Mouse (Mus musculus) lung, embryonic 14.5 days (tissue): ENCODE measurements around the gene Lmtk2. TPM values are rescaled to one million over a fixed set of nuclear protein-coding genes. Genes with fewer than 3 reads are reported as not detected.

ENCODE experiments used
- ATAC-seq: fragments of 200-750 bp; cut with Nextera tagmentation; 2 replicates; pipeline ENCODE4 v1.8.0; 2017; ENCODE audit warnings: mild to moderate bottlenecking, moderate TSS enrichment, moderate library complexity; ENCODE audit not compliant: insufficient read depth
- DNase-seq: peaks from one replicate; pipeline ENCODE4 v3.0.0-alpha.2; 2015
- H3K27ac ChIP-seq: fragments of 300-500 bp; sonication (generic); 2 replicates; pipeline ENCODE4 v1.5.1; 2014; ENCODE audit warnings: low read depth, mild to moderate bottlenecking, moderate library complexity
- H3K27me3 ChIP-seq: fragments of 300-500 bp; sonication (generic); 2 replicates; pipeline ENCODE4 v1.6.1; 2014; ENCODE audit warnings: low read length, control low read depth; ENCODE audit not compliant: insufficient read depth
- H3K36me3 ChIP-seq: fragments of 300-500 bp; sonication (generic); 2 replicates; pipeline ENCODE4 v1.6.1; 2014; ENCODE audit warnings: control low read depth; ENCODE audit not compliant: insufficient read depth
- H3K4me1 ChIP-seq: fragments of 300-500 bp; sonication (generic); 2 replicates; pipeline ENCODE4 v1.6.1; 2014; ENCODE audit warnings: antibody characterized with exemption, control low read depth; ENCODE audit not compliant: insufficient read depth
- H3K4me2 ChIP-seq: fragments of 300-500 bp; sonication (generic); 2 replicates; pipeline ENCODE4 v1.6.1; 2014; ENCODE audit warnings: mild to moderate bottlenecking
- H3K4me3 ChIP-seq: fragments of 300-500 bp; sonication (generic); 2 replicates; pipeline ENCODE4 v1.5.1; 2014; ENCODE audit warnings: low read depth, low read length
- H3K9ac ChIP-seq: fragments of 300-500 bp; sonication (generic); 2 replicates; pipeline ENCODE4 v1.6.1; 2014
- H3K9me3 ChIP-seq: fragments of 300-500 bp; sonication (generic); 2 replicates; pipeline ENCODE4 v1.6.1; 2016; ENCODE audit warnings: low read depth, low read length, control low read depth
- CTCF ChIP-seq: IDR thresholded peaks from 2 replicates; pipeline ENCODE4 v1.5.1; 2016; ENCODE audit warnings: antibody characterized with exemption, low read depth
- WGBS: fragments of 180-500 bp; shearing (Covaris S2); extraction: QIAGEN DNeasy Blood & Tissue Kit; methylation state at CpG from one replicate; pipeline ENCODE4 v1.1.7; 2014; 5-methylcytosine and 5-hydroxymethylcytosine counted together
- polyA plus RNA-seq: library from polyadenylated mRNA; unstranded; fragments of >200 nt; fragmentation: Nextera tagmentation; extraction: Ambion mirVana; gene quantifications from 2 replicates; pipeline ENCODE4 v1.2.1, GENCODE M21; 2014

Gene Lmtk2
- polyA plus RNA-seq, 1 experiment from 2014 or later: 5.3 TPM

DNA sequence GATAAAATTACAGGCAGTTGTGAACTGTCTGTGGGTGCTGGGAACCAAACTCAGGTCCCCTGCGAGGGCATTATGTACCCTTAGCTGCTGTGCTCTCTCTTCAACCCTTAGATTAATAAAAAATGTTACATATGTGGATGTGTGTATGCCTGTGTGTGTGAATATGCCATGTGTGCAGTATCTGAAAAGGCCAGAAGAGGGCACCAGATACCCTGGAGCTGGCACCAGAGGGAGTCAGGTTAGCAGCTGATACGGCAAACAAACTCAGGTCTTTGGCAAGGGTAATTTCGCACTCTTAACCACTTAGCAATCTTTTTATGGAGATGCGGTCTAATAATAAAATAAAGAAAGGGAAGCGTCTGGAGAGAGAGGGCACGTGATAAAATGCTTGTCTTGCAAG lies 102.2 kb downstream of the Lmtk2 start:
- no peaks in the 10 kb centered on the region for H3K27me3 ChIP-seq

GRCm38 (mm10) chr5:144203398-144203959 lies 103.2 kb downstream of the Lmtk2 start:
- ATAC-seq (no peak), DNase-seq (no peak)
- no peak for TF ChIP-seq CTCF
- Histone ChIP-seq H3K9ac (no peak overlapping the region), H3K4me2 (no peak overlapping the region), H3K27me3 (no peaks in the 10 kb centered on the region), H3K9me3 (no peaks in the 10 kb centered on the region), H3K4me1 (no peaks in the 10 kb centered on the region), H3K27ac (no peak overlapping the region), H3K36me3 (peaks cover 40% of the 10 kb centered on the region), H3K4me3 (no peak overlapping the region)
- 88% methylated on average over 10 of the region's 10 CpGs for WGBS

More for the DNA sequence above, 102.2 kb downstream of the Lmtk2 start:
- no peak overlapping the region for H3K4me2 ChIP-seq
- DNase-seq (no peak), ATAC-seq (no peak)
- 93% methylated on average over 6 of the region's 6 CpGs for WGBS
- no peaks in the 10 kb centered on the region for H3K9me3 ChIP-seq
- no peak overlapping the region for H3K4me3 ChIP-seq
- H3K27ac ChIP-seq: no peak overlapping the region
- peak; percentile 36; the same call in 1 of the 2 replicates for TF ChIP-seq CTCF
- H3K36me3 ChIP-seq: peaks cover 35% of the 10 kb centered on the region
- H3K9ac ChIP-seq: no peak overlapping the region
- no peaks in the 10 kb centered on the region for H3K4me1 ChIP-seq

- Histone ChIP-seq H3K4me2 (no peak overlapping the region), H3K4me1 (no peaks in the 10 kb centered on the region), H3K4me3 (no peak overlapping the region), H3K9me3 (no peaks in the 10 kb centered on the region), H3K27ac (no peak overlapping the region), H3K36me3 (peaks cover 43% of the 10 kb centered on the region), H3K9ac (no peak overlapping the region), H3K27me3 (no peaks in the 10 kb centered on the region)
- 84% methylated on average over 12 of the region's 12 CpGs for WGBS
- no peak for TF ChIP-seq CTCF
- DNase-seq (no peak), ATAC-seq (no peak)
Measured at GRCm38 (mm10) chr5:144204303-144204702, 104.1 kb downstream of the Lmtk2 start.

DNA sequence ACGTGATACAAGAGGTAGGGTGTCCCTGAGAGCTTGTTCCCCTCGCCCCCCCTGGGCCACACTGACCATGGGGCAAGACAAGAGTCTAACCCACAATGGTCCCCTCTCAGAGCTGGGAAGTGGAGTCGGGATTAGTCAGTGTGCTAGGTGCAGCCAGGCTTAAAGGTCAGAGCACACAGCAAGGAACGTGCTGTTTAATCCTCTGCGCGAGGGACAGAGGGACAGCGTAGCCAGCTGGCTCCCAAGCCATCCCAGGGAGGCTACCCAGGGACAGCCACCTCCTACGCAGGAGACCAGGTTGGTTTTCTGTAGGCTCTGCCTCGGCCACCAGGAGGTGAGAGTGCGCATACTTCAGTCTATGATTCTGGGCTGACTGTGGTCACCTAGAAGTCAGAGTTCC lies 104.7 kb downstream of the Lmtk2 start:
- H3K27me3 ChIP-seq: no peaks in the 10 kb centered on the region
- TF ChIP-seq CTCF: no peak
- no peak overlapping the region for H3K27ac ChIP-seq
- ATAC-seq (no peak), DNase-seq (no peak)
- H3K9me3 ChIP-seq: no peaks in the 10 kb centered on the region
- 78% methylated on average over 10 of the region's 10 CpGs for WGBS
- H3K9ac ChIP-seq: no peak overlapping the region
- no peak overlapping the region for H3K4me3 ChIP-seq
- peaks cover 44% of the 10 kb centered on the region for H3K36me3 ChIP-seq
- no peaks in the 10 kb centered on the region for H3K4me1 ChIP-seq
- H3K4me2 ChIP-seq: no peak overlapping the region

GRCm38 (mm10) chr5:144206069-144206468 lies 105.8 kb downstream of the Lmtk2 start:
- DNase-seq: no peak
- Histone ChIP-seq H3K36me3 (peaks cover 52% of the 10 kb centered on the region), H3K4me3 (no peak overlapping the region), H3K4me1 (no peaks in the 10 kb centered on the region), H3K9me3 (no peaks in the 10 kb centered on the region), H3K27me3 (no peaks in the 10 kb centered on the region), H3K4me2 (no peak overlapping the region), H3K9ac (no peak overlapping the region), H3K27ac (no peak overlapping the region)
- ATAC-seq: no peak
- TF ChIP-seq CTCF: no peak
- WGBS: 93% methylated on average over 15 of the region's 15 CpGs

DNA sequence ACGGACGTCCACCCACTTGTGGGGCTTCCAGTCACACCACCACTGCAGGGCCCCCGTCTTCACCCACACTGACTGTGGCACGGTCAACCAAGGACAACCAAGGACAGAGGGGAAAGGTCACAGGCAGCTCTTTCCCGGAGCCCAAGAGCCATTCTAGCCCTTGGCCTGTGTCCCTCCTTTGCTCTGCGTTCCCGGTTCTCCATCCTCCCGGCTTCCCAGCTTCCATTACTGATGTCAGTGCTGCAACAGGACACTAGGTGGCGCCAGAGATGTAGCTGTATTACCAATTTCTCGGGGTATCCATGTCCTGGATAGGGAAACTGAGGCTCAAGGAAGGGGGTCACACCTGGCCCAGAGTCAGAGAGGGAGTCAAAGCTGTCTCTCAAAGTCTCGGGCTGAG lies 107.2 kb downstream of the Lmtk2 start:
- Histone ChIP-seq H3K4me3 (no peak overlapping the region), H3K9ac (no peak overlapping the region), H3K9me3 (no peaks in the 10 kb centered on the region), H3K27me3 (no peaks in the 10 kb centered on the region), H3K27ac (no peak overlapping the region), H3K4me1 (no peaks in the 10 kb centered on the region), H3K36me3 (peaks cover 54% of the 10 kb centered on the region), H3K4me2 (no peak overlapping the region)
- ATAC-seq (peak; percentile 45; the same call in 1 of the 2 replicates), DNase-seq (peak; percentile 67)
- peak; percentile 91 for TF ChIP-seq CTCF
- 46% methylated on average over 11 of the region's 11 CpGs for WGBS

DNA sequence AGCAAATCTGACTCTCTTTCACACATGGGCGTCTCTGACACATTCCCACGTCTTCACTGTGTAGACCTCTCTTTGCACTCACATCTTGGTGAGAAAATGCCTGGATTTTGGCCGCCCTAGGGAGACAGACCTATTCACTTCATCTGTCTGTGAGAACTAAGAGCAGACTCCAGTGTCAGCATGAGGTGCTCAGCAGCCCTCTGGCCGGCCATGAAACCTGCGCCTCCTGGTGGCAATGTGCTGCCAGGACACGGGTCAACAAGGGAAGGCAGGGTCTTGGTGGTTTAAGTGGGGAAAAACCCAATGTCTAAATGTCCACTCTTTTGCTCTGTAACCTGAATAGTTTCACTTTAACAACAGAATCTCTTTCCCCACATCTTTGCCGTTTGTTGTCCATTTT lies 114.2 kb downstream of the Lmtk2 start:
- H3K4me3 ChIP-seq: no peak overlapping the region
- H3K4me1 ChIP-seq: no peaks in the 10 kb centered on the region
- no peaks in the 10 kb centered on the region for H3K27me3 ChIP-seq
- ATAC-seq (peak; percentile 45; the same call in 1 of the 2 replicates), DNase-seq (peak; percentile 75)
- no peaks in the 10 kb centered on the region for H3K9me3 ChIP-seq
- WGBS: 28% methylated on average over 7 of the region's 7 CpGs
- peaks cover 29% of the 10 kb centered on the region; the same call in 1 of the 2 replicates for H3K36me3 ChIP-seq
- TF ChIP-seq CTCF: peak; percentile 91
- H3K9ac ChIP-seq: no peak overlapping the region
- no peak overlapping the region for H3K27ac ChIP-seq
- no peak overlapping the region for H3K4me2 ChIP-seq

- no peaks in the 10 kb centered on the region for H3K4me1 ChIP-seq
- peaks cover 18% of the 10 kb centered on the region; the same call in 1 of the 2 replicates for H3K36me3 ChIP-seq
- H3K27me3 ChIP-seq: no peaks in the 10 kb centered on the region
- no peak overlapping the region for H3K9ac ChIP-seq
- ATAC-seq (no peak), DNase-seq (no peak)
- WGBS: 75% methylated on average over 2 of the region's 2 CpGs
- no peak overlapping the region for H3K4me2 ChIP-seq
- TF ChIP-seq CTCF: no peak
- H3K4me3 ChIP-seq: no peak overlapping the region
- H3K9me3 ChIP-seq: no peaks in the 10 kb centered on the region
- no peak overlapping the region for H3K27ac ChIP-seq
Measured at GRCm38 (mm10) chr5:144215992-144216391, 115.8 kb downstream of the Lmtk2 start.
